Mouse (Mus musculus) lung, postnatal 10 days (tissue): ENCODE measurements around the gene Gm49322.
A peak's percentile ranks its signal among the peaks of the same experiment; 100 is the strongest.

Experiments used
- DNase-seq: peaks from one replicate; pipeline ENCODE4 v3.0.0; 2021

Gm49322 gene

DNA sequence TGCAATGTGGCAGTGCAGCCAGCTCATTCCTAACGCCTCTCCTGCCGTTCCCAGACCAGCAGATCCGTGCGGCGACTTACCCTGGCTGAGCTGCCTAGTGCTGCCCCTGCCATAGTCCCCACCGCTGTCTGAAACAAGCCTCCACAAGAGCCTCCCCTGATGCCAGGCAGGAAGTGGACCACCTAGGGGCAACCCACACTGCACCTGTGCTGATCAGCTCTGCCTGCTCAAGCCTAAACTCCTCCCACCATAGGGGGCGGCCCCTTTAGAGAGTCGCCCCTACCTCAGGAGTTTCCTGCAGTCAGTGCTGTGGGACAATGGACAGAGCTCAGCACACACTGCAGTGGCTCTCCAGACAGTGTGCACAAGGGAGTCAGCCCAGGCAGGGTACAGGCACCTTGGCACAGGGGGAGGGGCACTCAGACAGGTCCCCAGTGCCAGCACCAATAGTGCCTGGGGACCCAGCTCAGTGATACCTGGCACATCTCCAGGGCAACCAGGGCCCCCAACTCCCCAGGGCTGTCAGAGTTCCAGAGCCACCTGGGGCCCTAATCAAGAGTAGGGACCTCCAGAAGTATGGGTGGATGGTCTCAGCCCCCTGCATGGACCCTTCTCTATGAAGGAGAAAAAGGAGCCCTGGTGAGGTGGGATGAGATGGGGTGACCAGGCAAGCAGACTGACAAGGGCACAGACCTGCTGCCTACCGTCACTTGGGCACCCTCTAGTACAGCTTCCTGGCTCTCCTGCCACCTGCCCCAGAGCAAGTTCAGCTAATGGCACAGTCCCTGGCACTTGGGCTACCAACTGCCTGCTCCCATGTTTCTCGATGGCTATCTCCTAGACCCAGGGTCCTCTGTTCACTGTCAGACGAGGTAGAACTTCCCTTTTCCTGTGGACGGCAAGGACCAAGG lies 20.9 kb upstream of the Gm49322 start:
- DNase-seq = no peak

DNA sequence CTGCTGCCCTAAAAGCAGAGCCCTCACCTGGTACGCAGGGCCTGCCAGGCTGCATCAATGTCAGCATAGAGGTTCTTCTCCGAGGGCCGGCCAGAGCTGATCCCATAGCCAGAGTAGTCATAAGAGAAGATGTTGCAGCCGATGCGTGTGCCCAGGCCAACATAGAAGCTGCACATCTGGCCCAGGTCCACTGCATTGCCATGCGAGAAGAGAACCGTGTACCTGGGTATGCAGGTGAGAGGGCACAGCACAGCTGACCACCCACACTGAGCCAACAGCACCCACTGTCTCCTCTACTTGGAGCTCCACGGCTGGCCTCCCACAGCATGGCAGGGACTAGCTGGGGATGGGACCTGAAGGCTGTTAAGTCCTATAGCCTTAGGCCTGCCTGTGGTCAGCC lies 20.2 kb upstream of the Gm49322 start:
- no peak for DNase-seq

DNA sequence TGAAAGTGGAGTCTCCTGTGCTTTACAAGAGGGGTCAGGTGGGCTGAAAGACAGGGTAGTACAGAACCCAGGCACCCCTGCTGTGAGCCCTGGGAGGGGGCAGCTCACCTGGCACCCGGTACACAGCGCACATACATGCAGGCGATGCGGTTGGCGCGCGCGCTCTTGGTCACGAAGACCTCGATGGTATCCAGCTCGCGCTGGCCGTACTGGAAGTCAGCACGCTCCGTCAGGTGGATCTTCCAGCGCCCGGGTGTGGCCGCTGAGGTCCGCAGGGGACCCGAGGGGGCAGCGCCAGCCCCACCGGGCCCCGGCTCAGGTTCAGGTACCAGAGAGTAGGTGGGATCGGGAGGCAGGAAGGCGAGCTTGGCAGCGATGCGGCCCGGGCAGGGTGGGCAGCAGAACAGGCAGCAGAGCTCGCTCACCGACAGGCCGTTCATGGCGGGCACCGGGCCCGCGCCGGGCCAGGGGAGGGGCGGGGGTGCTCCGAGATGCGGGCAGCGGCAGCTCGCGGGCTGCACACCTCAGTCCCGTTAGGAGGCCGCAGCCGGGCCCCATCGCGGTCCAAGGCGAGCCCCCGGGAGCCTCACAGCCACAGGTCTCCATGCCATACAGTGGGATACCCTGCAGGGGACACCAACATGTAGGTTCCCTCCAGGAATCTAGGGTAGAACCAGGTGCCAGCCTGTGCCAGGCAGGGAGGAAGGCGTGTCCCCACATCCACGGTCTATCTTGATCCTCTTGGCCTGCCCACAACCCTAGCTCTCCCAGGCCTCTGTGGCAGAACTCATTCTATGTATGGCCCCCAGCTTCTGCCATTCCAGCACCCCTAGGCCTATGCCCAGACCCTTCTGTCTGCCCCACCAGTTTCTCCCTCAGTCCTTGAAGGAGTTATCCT lies 19.2 kb upstream of the Gm49322 start:
- no peak for DNase-seq

DNA sequence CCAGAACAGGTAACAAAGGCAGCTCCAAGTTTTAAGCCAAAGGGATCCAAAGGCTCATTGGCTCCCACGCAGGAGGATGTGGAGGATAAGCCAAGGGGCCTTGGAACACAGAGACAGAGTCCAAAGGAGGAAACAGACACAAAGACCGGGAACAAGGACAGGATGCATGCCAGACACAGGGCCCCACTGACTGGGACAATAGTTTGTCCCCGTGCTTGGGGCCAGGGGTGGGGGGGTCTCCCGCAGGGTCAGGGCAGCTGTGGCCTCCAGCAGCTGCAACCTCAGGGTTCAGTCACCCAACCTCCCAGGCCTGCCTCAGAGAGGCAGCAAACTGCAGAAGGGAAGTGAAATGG lies 18.5 kb upstream of the Gm49322 start:
- DNase-seq = peak; percentile 73

DNA sequence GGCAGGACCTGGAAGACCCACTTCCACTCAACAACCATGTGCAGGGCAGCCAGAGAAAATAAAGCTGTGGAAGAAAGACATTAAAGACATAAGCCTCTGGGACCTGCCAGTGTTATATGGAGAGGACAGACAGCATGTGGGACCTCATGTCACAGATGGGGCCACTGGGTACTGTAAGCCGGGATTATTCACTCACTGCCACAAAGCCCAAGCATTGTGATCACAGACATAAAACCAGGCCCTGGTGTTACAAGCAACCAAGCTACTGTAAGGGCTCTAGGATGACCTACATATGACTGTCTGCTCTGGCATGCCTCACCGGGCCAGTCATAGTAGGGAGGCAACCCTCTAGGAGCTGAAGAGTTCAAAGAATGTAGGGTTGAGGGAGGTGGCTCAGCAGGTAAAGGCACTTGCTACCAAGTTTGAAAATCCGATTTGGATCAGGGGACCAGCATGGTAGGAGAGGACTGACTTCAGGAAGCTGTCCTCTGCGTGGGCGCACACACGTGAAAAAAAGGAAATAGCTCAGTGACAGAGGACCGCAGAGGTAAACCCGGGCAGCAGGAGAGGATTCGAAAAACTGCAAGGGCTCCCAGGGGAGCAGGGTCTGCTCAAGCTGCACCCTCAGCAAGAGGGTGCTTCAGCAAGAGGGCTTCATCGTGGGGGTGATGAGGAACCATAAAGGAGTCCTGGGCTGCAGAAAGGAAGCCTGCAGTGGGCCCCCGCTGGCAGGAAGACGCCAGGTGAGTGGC lies 16.5 kb upstream of the Gm49322 start:
- DNase-seq = no peak

DNA sequence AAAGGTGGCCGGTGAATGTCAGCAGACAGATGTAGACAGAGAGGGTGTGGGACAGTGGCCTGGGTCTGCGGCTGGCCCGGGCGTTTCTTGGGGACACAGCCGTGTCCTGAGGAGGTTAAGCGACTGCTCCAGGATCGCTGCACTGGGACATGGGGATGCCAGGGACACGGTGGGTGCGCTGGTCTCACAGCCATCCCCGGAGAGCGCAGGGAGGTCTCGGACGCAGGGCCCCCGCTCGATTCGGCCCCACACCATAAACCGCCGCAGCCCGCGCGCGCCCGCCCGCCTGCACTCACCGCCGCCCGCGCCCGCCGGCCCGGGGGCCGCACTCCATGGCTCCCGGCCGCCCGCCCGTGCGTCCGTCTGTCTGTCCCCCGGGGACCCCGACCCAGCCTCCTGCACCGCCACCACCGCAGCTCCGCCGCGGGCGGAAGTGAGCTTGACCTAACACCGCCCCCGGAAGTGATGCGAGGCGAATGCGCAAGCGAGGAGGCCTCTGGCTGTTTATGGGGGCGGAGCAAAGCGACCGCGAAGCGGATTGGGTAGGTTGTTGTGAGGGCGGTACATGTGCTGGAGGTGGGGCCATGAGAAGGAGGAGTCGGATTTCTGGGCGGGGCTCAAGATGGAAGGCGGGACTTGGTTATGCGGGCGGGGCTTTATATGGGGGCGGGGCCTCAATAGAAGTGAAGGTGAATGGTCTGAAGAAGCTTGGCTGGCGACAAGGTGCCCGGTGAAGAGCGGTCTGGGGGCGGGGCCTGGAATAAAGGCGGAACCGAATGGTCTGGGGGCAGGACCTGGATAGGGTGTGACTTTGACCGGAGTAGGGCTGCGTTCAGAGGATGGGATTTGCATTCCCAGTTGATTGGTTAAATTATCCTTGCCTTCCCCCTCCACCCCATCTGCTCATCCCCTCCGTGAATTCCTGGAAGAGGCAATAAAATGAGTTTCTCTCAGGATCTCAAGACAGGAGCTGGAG lies 15.7 kb upstream of the Gm49322 start, which contains the start of gene Abhd17a:
Gene Abhd17a, minus strand, starts transcription at position 463 of the 976 bp plus-strand sequence.
- peak; percentile 99 for DNase-seq

DNA sequence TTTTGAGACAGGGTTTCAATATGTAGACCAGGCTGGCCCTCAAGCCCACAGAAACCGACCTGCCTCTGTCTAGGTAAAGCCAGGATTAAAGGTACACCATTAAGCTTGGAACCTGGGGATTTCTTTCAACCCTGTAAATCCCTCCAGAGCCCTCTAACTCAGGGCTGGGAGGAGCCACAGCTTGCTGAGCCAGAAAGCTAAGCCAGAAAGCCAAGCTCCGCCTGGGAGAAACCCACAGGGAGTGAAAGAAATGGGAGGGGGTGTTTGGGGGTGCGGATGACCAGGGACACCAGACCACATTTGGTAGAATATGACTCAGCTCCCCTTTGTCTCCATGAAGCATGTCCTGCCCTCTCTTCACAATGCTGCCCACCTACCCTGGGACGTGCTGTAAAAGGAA lies 9.5 kb upstream of the Gm49322 start:
- DNase-seq = no peak

DNA sequence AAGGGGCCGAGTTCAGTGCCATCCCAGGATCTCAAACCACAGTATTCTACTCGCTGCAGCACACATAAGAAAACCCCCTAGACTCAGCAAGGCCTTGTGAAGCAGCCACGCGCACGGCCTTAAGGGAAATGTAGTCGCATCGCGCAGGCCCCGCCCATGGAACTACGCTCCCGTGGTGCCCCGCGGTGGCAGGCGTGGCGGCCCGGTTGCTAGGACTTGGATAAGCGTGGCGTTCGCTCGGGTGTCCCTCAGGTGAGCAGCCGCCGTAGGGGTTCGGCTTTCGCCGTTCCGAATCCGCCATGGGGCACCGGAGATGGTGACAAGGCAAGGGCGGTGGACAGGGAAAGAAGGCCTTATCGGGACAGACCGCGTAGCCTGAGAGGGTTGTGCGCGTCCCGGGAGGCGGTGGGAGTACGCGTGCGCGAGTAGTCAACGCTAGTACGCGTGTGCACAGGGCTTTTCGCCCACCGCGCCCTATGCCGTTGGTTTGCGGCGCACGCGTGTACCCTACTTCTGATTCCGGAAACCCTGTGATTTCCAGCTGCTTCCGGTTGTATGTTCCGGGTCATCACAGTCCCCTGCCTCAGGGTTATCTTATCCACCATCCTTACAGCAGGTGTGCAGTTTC lies 3.0 kb upstream of the Gm49322 start, which contains the start of the genes Scamp4 and Adat3:
Gene Scamp4, plus strand, starts transcription at position 175 of the 628 bp plus-strand sequence.
Gene Adat3, plus strand, starts transcription at position 183 of the 628 bp plus-strand sequence.
- DNase-seq = peak; percentile 97

DNA sequence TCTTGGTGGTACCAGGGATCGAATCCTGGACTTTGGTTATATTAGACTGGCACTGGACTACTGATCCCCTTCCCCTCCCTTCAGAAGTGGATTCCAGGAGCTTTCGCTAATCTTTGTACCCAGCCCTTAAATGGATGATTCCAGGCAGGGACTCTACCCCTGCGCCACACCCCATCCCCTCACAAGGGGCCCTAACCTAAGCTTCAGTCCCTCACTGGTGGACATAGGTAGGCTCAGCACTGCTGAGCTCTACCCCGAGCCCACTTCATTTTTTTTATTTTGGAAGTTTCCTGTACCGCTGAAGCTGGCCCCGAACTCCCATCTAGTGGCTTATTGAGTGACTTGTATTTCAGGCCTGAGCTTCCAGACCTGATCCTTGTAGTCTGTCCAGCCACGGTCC lies 2.5 kb upstream of the Gm49322 start:
- DNase-seq = no peak

DNA sequence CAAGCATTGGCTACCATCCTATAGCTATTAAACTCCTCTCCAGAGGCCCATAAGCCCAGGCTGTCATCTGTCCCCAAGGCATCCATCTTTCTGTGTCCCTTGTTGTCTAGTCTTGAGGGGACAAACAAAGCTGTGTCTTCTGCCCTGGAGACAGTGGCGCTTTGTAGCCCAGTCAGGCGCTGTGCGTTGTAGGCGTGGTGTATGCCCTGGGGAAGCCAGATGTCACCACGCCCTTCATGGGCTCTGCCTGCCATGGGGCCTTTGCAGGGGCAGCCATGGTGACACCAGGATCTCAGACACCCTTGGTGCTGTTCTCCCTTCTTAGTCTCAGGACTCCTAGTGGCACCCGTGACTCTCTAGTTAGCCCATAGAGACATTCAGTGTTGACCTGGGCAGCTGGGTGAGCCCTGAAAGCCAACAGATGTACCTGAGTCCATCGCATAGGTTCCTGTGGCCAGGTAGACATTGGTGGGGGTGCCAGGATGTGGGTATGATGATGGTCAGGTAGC lies 1.8 kb upstream of the Gm49322 start:
- DNase-seq = no peak

DNA sequence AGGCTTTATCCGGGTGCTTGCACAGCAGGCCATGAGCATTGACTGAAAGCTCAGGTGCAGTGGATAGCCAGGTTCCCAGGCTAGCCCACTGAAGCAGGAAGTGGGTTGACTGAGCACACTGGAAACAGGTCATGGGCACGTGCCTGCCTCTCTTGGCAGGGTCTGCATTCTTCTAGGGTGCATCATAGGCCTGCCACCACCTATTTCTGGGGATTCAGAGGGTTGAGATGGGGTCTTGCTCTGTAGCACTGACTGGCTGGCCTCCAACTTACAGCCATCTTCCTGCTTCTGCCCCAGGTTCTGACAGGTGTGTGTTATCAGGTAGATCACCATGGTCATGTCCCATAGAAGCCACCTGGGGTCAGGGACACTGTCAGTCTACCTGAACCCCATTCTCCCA lies 833 bp upstream of the Gm49322 start:
- DNase-seq = no peak

DNA sequence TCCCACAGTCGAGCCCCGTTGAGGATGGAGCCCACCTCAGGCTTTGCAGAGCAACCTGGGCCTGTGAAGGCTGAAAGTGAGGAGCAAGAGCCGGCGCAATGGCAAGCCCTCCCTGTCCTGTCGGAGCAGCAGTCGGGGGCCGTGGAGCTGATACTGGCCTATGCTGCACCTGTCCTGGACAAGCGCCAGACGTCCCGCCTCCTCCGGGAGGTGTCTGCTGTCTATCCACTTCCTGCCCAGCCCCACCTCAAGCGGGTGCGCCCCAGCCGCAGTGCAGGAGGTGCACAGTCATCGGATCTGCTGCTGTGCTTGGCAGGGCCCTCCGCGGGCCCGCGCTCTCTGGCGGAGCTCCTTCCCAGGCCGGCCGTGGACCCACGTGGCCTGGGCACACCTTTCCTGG lies 485 bp downstream of the Gm49322 start:
- no peak for DNase-seq

DNA sequence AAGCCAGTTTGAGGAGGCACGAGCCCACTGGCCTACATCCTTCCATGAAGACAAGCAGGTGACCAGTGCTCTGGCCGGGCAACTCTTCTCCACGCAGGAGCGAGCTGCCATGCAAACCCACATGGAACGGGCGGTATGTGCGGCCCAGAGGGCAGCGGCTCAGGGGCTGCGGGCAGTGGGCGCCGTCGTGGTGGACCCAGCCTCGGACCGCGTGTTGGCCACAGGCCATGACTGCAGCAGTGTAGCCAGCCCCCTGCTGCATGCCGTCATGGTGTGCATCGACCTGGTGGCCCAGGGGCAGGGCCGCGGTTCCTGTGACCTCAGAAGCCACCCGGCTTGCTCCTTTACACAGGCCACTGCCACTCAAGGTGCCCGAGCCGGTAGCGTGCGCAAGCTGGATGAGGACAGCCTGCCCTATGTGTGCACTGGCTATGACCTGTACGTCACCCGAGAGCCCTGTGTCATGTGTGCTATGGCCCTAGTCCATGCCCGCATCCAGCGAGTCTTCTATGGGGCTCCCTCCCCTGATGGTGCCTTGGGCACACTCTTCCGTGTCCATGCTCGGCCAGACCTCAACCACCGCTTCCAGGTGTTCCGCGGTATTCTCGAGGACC lies 1.0 kb downstream of the Gm49322 start:
- no peak for DNase-seq

DNA sequence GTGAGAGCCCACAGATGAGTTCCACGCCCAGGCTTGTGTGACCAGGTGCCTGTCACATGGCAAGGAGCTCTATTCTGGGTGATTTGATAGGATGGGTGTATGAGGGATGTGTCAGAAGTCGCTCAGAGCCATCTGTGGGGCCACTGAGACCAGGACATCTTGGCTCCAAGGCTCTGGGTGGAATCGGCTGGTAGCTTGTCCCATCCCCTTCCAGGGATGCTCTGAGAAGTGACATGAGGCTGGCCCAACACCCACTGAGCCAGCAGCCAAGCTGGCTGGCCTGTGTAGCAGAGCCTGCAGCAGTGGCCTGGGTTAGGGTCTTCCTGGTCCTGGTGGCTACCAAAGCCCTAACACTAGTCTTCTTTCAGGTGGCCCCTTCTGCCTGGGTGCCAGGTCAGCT lies 2.6 kb downstream of the Gm49322 start:
- no peak for DNase-seq

DNA sequence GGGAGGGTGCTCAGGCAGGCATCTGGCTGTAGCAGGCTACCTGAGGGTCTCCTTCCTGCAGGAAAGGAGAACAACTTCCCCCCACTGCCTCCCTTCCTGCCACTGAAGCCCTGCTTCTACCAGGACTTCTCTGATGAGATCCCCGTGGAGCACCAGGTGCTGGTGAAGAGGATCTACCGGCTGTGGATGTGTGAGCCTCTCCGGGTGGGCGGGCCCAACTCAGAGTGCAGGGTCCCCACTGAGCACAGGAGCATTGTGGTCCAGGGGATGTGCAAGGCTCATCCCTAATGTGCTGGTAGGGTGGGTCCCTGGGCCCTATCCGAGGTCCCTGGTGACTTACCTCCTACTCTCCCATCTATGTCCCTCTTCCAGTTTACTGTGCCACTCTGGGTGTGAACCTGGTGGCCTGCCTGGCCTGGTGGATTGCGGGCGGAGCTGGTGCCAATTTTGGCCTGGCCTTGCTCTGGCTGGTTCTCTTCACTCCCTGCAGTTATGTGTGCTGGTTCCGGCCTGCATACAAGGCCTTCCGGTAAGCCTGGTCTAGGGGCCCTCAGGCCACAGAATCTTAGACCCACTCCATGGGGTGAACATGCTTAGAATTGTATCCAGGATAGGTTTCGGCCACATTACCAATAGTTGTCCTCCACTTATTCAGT lies 3.6 kb downstream of the Gm49322 start:
- no peak for DNase-seq

DNA sequence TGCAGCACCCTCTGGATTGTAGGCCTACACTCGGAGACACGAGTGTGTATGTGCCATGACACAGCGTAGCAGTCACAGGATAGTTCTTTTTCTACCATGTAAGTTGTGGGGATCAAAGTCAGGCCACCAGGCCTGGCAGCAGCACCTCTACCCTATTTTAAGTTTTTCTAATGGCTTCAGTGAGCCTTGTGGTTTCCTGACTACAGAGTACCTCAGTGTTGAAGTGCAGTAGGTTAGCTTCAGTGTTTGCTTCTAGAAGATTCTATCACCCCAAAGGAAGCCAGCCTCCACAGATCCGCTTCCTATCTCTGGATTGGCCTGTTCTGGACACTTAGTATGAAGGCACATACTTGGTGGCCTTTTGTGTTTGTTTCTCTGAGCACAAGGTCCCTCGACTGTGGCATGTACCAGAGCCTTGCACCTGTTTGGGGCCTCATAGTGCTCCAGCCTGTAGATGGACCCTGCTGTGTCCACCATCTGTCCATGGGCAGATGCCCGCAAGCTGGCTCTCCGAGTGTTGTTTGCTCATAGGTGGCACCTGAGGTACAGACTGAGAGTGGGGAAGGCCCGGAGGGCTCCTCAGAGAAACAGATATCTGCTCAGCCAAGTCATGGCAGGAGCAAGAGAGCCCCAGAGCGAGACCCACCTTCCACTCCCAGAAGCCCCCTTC lies 4.4 kb downstream of the Gm49322 start:
- DNase-seq = no peak

DNA sequence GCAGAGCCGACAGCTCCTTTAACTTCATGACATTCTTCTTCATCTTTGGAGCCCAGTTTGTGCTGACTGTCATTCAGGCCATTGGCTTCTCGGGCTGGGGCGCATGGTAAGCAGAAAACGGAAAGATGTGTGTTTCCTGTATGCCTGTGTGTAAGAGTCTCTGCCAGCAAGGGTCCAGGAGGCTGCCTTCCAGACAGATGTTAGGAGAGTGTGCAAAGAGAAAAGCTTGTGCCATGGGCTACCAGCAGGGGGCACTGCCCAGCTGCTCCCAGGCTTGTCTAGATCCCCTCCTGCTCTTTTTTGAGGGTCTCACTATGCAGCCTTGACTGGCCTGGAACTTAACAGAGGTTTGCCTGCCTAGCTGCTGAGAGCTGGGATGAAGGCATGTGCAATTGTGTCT lies 5.2 kb downstream of the Gm49322 start:
- DNase-seq = peak; percentile 72

DNA sequence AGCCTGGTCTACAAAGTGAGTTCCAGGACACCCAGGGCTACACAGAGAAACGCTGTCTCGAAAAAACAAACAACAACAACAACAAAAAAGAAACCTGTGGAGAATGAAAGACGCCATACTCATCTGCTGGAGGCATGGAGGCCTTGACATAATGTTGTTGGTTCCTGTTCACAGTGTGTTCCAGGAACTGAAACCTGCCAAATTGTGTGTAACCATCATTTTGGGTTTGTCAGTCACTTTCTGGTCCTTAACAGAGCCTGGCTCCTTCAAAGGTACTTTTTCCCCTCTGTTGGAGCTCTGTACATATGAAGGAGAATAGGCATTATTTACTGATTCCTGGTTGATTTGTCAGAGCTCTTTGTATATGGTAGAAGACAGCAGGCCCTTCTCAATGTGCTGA lies 6.1 kb downstream of the Gm49322 start:
- DNase-seq = no peak

DNA sequence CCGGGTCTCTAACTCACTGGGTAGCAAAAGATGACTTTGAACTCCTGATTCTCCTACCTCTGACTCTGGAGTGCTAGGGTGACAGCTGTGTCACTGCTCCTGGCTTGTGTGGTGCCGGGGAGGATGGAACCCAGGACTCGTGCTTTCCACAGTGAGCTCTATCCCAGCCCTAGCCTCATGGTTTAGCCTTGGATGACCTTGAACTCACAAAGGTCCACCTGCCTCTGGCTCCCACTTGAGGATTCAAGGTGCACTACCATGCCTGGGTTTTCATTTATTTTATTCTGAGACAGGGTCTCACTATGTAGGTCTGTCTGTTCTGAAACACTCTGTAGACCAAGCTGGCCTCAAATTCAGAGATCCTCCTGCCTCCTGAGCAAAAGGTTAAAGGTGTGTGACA lies 8.0 kb downstream of the Gm49322 start:
- DNase-seq = no peak
